Comparison of ENCODE assay signal across 41 mouse cellular contexts in genomic region chr10:77709831-77710230, GRCm38 (mm10). TPM values are rescaled to one million over a fixed set of nuclear protein-coding genes. Genes with fewer than 3 reads are reported as not detected.
DNase-seq lines count a peak whose midpoint lies in the region; ATAC-seq and TF ChIP-seq lines count a peak whose summit lies in the region.
"Had no signal": no experiment of that assay in that cellular context is flagged by ENCODE, and none has a peak within 500 bp of the region (broad histone marks: within the 10 kb centered on the region; RNA-seq: fewer than 3 reads in every experiment).

No protein-coding gene starts in this region.

- WGBS in heart, postnatal 0 days, result 61% methylated on average over 3 of the region's 3 CpGs
- WGBS in lung, embryonic 14.5 days, result 73% methylated on average over 3 of the region's 3 CpGs

- 0 out of 2 replicates have a peak, but pooled peaks cover 5% of the 10 kb centered on the region for H3K9me3 ChIP-seq in heart, postnatal 0 days (replicated peaks; ENCODE audit: control insufficient read depth, low read length)
- no peaks in the 10 kb centered on the region for H3K9me3 ChIP-seq in lung, embryonic 14.5 days (ENCODE audit: low read depth, low read length)
- H3K9me3 ChIP-seq: embryonic facial prominence, embryonic 15.5 days; intestine, embryonic 15.5 days had no signal

- no peak overlapping the region for H3K4me3 ChIP-seq in heart, postnatal 0 days (ENCODE audit: low read depth, low read length)
- no peak overlapping the region for H3K4me3 ChIP-seq in lung, embryonic 14.5 days (ENCODE audit: low read depth, low read length)
- H3K4me3 ChIP-seq: embryonic facial prominence, embryonic 10.5 days; embryonic facial prominence, embryonic 15.5 days; forebrain, embryonic 12.5 days; heart, embryonic 13.5 days; hindbrain, embryonic 10.5 days; intestine, embryonic 15.5 days; liver, embryonic 12.5 days had no signal

- no peaks in the 10 kb centered on the region for H3K27me3 ChIP-seq in heart, postnatal 0 days (ENCODE audit: control insufficient read depth, insufficient read depth, low read length)
- no peaks in the 10 kb centered on the region for H3K27me3 ChIP-seq in lung, embryonic 14.5 days (ENCODE audit: insufficient read depth, low read length)
- H3K27me3 ChIP-seq: embryonic facial prominence, embryonic 15.5 days; forebrain, embryonic 12.5 days; heart, embryonic 13.5 days; intestine, embryonic 15.5 days; liver, embryonic 12.5 days had no signal

- TF ChIP-seq EP300 in heart, postnatal 0 days (IDR thresholded peaks at IDR 0.05; ENCODE audit: low read depth), result no peak

- H3K36me3 ChIP-seq in heart, postnatal 0 days (replicated peaks; ENCODE audit: control insufficient read depth, insufficient read depth, low read length), result no peaks in the 10 kb centered on the region
- H3K36me3 ChIP-seq in lung, embryonic 14.5 days (ENCODE audit: insufficient read depth), result no peaks in the 10 kb centered on the region
- H3K36me3 ChIP-seq: embryonic facial prominence, embryonic 10.5 days; embryonic facial prominence, embryonic 15.5 days; forebrain, embryonic 12.5 days; heart, embryonic 13.5 days; hindbrain, embryonic 10.5 days; intestine, embryonic 15.5 days; liver, embryonic 12.5 days had no signal

- peak; percentile 16 for TF ChIP-seq CTCF in heart, postnatal 0 days (IDR thresholded peaks at IDR 0.05; ENCODE audit: low read depth)
- TF ChIP-seq CTCF in lung, embryonic 14.5 days (IDR thresholded peaks at IDR 0.05; ENCODE audit: low read depth), result peak; percentile 21; the same call in 1 of the 2 replicates

- H3K4me1 ChIP-seq in heart, postnatal 0 days (ENCODE audit: control insufficient read depth, insufficient read depth), result no peaks in the 10 kb centered on the region
- no peaks in the 10 kb centered on the region for H3K4me1 ChIP-seq in lung, embryonic 14.5 days (ENCODE audit: insufficient read depth)
- H3K4me1 ChIP-seq: embryonic facial prominence, embryonic 10.5 days; embryonic facial prominence, embryonic 15.5 days; forebrain, embryonic 12.5 days; heart, embryonic 13.5 days; hindbrain, embryonic 10.5 days; intestine, embryonic 15.5 days; liver, embryonic 12.5 days had no signal

- H3K27ac ChIP-seq in heart, postnatal 0 days (ENCODE audit: low read depth), result no peak overlapping the region
- no peak overlapping the region for H3K27ac ChIP-seq in lung, embryonic 14.5 days (ENCODE audit: low read depth)
- H3K27ac ChIP-seq: embryonic facial prominence, embryonic 10.5 days; embryonic facial prominence, embryonic 15.5 days; forebrain, embryonic 12.5 days; heart, embryonic 13.5 days; hindbrain, embryonic 10.5 days; intestine, embryonic 15.5 days; liver, embryonic 12.5 days had no signal

- no peak for ATAC-seq in heart, postnatal 0 days (ENCODE audit: insufficient read depth, low read depth)
- no peak for ATAC-seq in lung, embryonic 14.5 days (ENCODE audit: insufficient read depth)
- ATAC-seq: hindbrain, embryonic 16.5 days; intestine, embryonic 15.5 days; liver, embryonic 12.5 days; liver, postnatal 0 days; Patski had no signal

- no peak overlapping the region for H3K4me2 ChIP-seq in heart, postnatal 0 days (ENCODE audit: low read depth, low read length)
- H3K4me2 ChIP-seq in lung, embryonic 14.5 days, result no peak overlapping the region
- H3K4me2 ChIP-seq: embryonic facial prominence, embryonic 15.5 days; forebrain, embryonic 12.5 days; heart, embryonic 13.5 days; intestine, embryonic 15.5 days; liver, embryonic 12.5 days; midbrain, embryonic 11.5 days had no signal

- H3K9ac ChIP-seq in heart, postnatal 0 days (replicated peaks; ENCODE audit: low read depth, low read length), result no peak overlapping the region
- H3K9ac ChIP-seq in lung, embryonic 14.5 days, result no peak overlapping the region
- H3K9ac ChIP-seq: embryonic facial prominence, embryonic 15.5 days; forebrain, embryonic 12.5 days; heart, embryonic 13.5 days; intestine, embryonic 15.5 days; liver, embryonic 12.5 days; liver, postnatal 0 days had no signal

- DNase-seq in heart, postnatal 0 days (ENCODE audit: low spot score), result no peak
- no peak for DNase-seq in heart, adult 11 months
- DNase-seq in lung, embryonic 14.5 days, result peak; percentile 39
- DNase-seq in lung, postnatal 4 days, result no peak
- peak; percentile 7 for DNase-seq in 416B (ENCODE audit: low read depth)
- peak; percentile 24 for DNase-seq in brain, adult 2 months (ENCODE audit: low read depth, low spot score)
- DNase-seq in cerebellum, adult 18-20 months, result no peak
- DNase-seq: adrenal gland, postnatal 10 days; B cell, adult 2 months; cerebellum, adult 11 months; cerebellum, postnatal 10 days; gastrocnemius, postnatal 25 days; heart, adult 18-20 months; heart, postnatal 14 days; kidney, adult 2 months; liver, postnatal 0 days; lung, postnatal 10 days; right cerebral cortex, postnatal 14 days had no signal

RNA-seq across cellular contexts. Expression of gene Gm10024, which starts 1.4 kb away (rescaled TPM):
- total RNA-seq in heart, postnatal 0 days (2014; rRNA removed; ENCODE audit: low replicate concordance), result not detected in 2 replicates
- polyA plus RNA-seq in heart, postnatal 0 days (2015; fragmentation: Nextera tagmentation; extraction: Ambion mirVana), result not detected in 2 replicates
- not detected in 2 replicates for polyA plus RNA-seq in lung, embryonic 14.5 days (2014; fragmentation: Nextera tagmentation; extraction: Ambion mirVana)
- total RNA-seq: adrenal gland, postnatal 10 days; ES-E14; gastrocnemius, postnatal 25 days; heart, adult 18-20 months; heart, postnatal 14 days; layer of hippocampus, postnatal 10 days; left cerebral cortex, adult 18-20 months; left cerebral cortex, postnatal 36 days; megakaryocyte progenitor cell, adult 5-6 weeks; monocyte, adult 5-6 weeks had no signal
- polyA plus RNA-seq: cortical plate, adult 2 months; embryonic facial prominence, embryonic 10.5 days; forebrain, embryonic 12.5 days; heart, embryonic 13.5 days; hindbrain, embryonic 10.5 days; hindbrain, embryonic 16.5 days; intestine, embryonic 15.5 days; kidney, adult 2 months; kidney, embryonic 16.5 days; large intestine, adult 2 months; limb, embryonic 14.5 days; liver, embryonic 12.5 days; liver, postnatal 0 days; midbrain, embryonic 11.5 days; neural tube, embryonic 14.5 days; Patski; small intestine, adult 2 months; stomach, embryonic 14.5 days had no signal

RNA-seq across cellular contexts. Expression of gene Gm10272, which starts 3.4 kb away (rescaled TPM):
- not detected in 2 replicates for total RNA-seq in heart, postnatal 0 days (2014; rRNA removed; ENCODE audit: low replicate concordance)
- not detected in 2 replicates for polyA plus RNA-seq in heart, postnatal 0 days (2015; fragmentation: Nextera tagmentation; extraction: Ambion mirVana)
- polyA plus RNA-seq in lung, embryonic 14.5 days (2014; fragmentation: Nextera tagmentation; extraction: Ambion mirVana), result not detected in 2 replicates
- total RNA-seq: adrenal gland, postnatal 10 days; ES-E14; gastrocnemius, postnatal 25 days; heart, adult 18-20 months; heart, postnatal 14 days; layer of hippocampus, postnatal 10 days; left cerebral cortex, adult 18-20 months; left cerebral cortex, postnatal 36 days; megakaryocyte progenitor cell, adult 5-6 weeks; monocyte, adult 5-6 weeks had no signal
- polyA plus RNA-seq: cortical plate, adult 2 months; embryonic facial prominence, embryonic 10.5 days; forebrain, embryonic 12.5 days; heart, embryonic 13.5 days; hindbrain, embryonic 10.5 days; hindbrain, embryonic 16.5 days; intestine, embryonic 15.5 days; kidney, adult 2 months; kidney, embryonic 16.5 days; large intestine, adult 2 months; limb, embryonic 14.5 days; liver, embryonic 12.5 days; liver, postnatal 0 days; midbrain, embryonic 11.5 days; neural tube, embryonic 14.5 days; Patski; small intestine, adult 2 months; stomach, embryonic 14.5 days had no signal

RNA-seq across cellular contexts. Expression of gene Gm10142, which starts 5.8 kb away (rescaled TPM):
- total RNA-seq in heart, postnatal 0 days (2014; rRNA removed; ENCODE audit: low replicate concordance), result not detected in 2 replicates
- not detected in 2 replicates for polyA plus RNA-seq in heart, postnatal 0 days (2015; fragmentation: Nextera tagmentation; extraction: Ambion mirVana)
- not detected in 2 replicates for polyA plus RNA-seq in lung, embryonic 14.5 days (2014; fragmentation: Nextera tagmentation; extraction: Ambion mirVana)
- total RNA-seq: adrenal gland, postnatal 10 days; ES-E14; gastrocnemius, postnatal 25 days; heart, adult 18-20 months; heart, postnatal 14 days; layer of hippocampus, postnatal 10 days; left cerebral cortex, adult 18-20 months; left cerebral cortex, postnatal 36 days; megakaryocyte progenitor cell, adult 5-6 weeks; monocyte, adult 5-6 weeks had no signal
- polyA plus RNA-seq: cortical plate, adult 2 months; embryonic facial prominence, embryonic 10.5 days; forebrain, embryonic 12.5 days; heart, embryonic 13.5 days; hindbrain, embryonic 10.5 days; hindbrain, embryonic 16.5 days; intestine, embryonic 15.5 days; kidney, adult 2 months; kidney, embryonic 16.5 days; large intestine, adult 2 months; limb, embryonic 14.5 days; liver, embryonic 12.5 days; liver, postnatal 0 days; midbrain, embryonic 11.5 days; neural tube, embryonic 14.5 days; Patski; stomach, embryonic 14.5 days had no signal

RNA-seq across cellular contexts. Expression of gene Krtap12-1, which starts 10.6 kb away (rescaled TPM):
- not detected in 2 replicates for total RNA-seq in heart, postnatal 0 days (2014; rRNA removed; ENCODE audit: low replicate concordance)
- polyA plus RNA-seq in heart, postnatal 0 days (2015; fragmentation: Nextera tagmentation; extraction: Ambion mirVana), result not detected in 2 replicates
- not detected in 2 replicates for polyA plus RNA-seq in lung, embryonic 14.5 days (2014; fragmentation: Nextera tagmentation; extraction: Ambion mirVana)
- total RNA-seq: adrenal gland, postnatal 10 days; ES-E14; gastrocnemius, postnatal 25 days; heart, adult 18-20 months; heart, postnatal 14 days; layer of hippocampus, postnatal 10 days; left cerebral cortex, adult 18-20 months; left cerebral cortex, postnatal 36 days; megakaryocyte progenitor cell, adult 5-6 weeks; monocyte, adult 5-6 weeks had no signal
- polyA plus RNA-seq: cortical plate, adult 2 months; embryonic facial prominence, embryonic 10.5 days; forebrain, embryonic 12.5 days; heart, embryonic 13.5 days; hindbrain, embryonic 10.5 days; hindbrain, embryonic 16.5 days; intestine, embryonic 15.5 days; kidney, adult 2 months; kidney, embryonic 16.5 days; large intestine, adult 2 months; liver, embryonic 12.5 days; liver, postnatal 0 days; midbrain, embryonic 11.5 days; neural tube, embryonic 14.5 days; Patski; small intestine, adult 2 months; stomach, embryonic 14.5 days had no signal

RNA-seq across cellular contexts. Expression of gene Gm9508, which starts 12.8 kb away (rescaled TPM):
- not detected in 2 replicates for total RNA-seq in heart, postnatal 0 days (2014; rRNA removed; ENCODE audit: low replicate concordance)
- polyA plus RNA-seq in heart, postnatal 0 days (2015; fragmentation: Nextera tagmentation; extraction: Ambion mirVana), result not detected in 2 replicates
- polyA plus RNA-seq in lung, embryonic 14.5 days (2014; fragmentation: Nextera tagmentation; extraction: Ambion mirVana), result not detected in 2 replicates
- total RNA-seq: adrenal gland, postnatal 10 days; ES-E14; gastrocnemius, postnatal 25 days; heart, adult 18-20 months; heart, postnatal 14 days; layer of hippocampus, postnatal 10 days; left cerebral cortex, adult 18-20 months; left cerebral cortex, postnatal 36 days; megakaryocyte progenitor cell, adult 5-6 weeks; monocyte, adult 5-6 weeks had no signal
- polyA plus RNA-seq: cortical plate, adult 2 months; embryonic facial prominence, embryonic 10.5 days; forebrain, embryonic 12.5 days; heart, embryonic 13.5 days; hindbrain, embryonic 10.5 days; hindbrain, embryonic 16.5 days; intestine, embryonic 15.5 days; kidney, adult 2 months; kidney, embryonic 16.5 days; large intestine, adult 2 months; limb, embryonic 14.5 days; liver, embryonic 12.5 days; liver, postnatal 0 days; midbrain, embryonic 11.5 days; neural tube, embryonic 14.5 days; Patski; small intestine, adult 2 months; stomach, embryonic 14.5 days had no signal

Comparison
In these comparisons a context has a peak if more than half of its experiments do, and no peak if none do; other contexts are left out.
1. DNase-seq: peak in lung, embryonic 14.5 days (single experiment), 416B (single experiment) and brain, adult 2 months (single experiment); none in heart, postnatal 0 days (single experiment), heart, adult 11 months (single experiment), lung, postnatal 4 days (0 of 2) and cerebellum, adult 18-20 months (0 of 2).